Mouse (Mus musculus) left cerebral cortex, adult 8-10 months (tissue): ENCODE data around the gene Phgr1. TPM values are rescaled to one million over a fixed set of nuclear protein-coding genes. Genes with fewer than 3 reads are reported as not detected.

Source experiments
- DNase-seq, 2 experiments: peaks; one replicate each; pipeline ENCODE4 v3.0.0; 2022; ENCODE audit warnings: low spot score in 2 of 2
- total RNA-seq, 4 experiments: library from RNA; stranded (reverse); gene quantifications; 2 replicates each; pipeline ENCODE4 v1.2.4; 2022

Phgr1 gene
- total RNA-seq, 4 experiments from 2014 or later: not detected

DNA sequence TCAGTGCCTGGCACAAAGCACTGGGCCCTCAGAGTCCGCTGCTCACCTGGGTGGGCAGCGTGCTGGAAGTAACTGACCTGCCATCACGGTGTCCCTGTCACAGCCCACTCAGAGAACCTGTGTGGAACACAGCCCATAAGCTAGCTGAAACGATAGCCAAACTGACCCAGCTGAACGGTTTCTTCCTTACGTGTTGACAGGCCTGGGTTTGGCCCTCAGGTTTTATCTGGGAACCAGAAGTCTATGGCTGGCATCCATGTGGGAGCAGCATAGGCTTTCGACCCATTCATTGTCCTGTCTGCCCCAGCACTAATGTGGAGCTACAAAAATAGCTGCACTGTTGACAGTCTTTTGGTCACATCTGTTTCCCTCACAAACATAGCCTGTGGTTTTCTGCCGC lies 22.1 kb upstream of the Phgr1 start:
- no peak for DNase-seq

DNA sequence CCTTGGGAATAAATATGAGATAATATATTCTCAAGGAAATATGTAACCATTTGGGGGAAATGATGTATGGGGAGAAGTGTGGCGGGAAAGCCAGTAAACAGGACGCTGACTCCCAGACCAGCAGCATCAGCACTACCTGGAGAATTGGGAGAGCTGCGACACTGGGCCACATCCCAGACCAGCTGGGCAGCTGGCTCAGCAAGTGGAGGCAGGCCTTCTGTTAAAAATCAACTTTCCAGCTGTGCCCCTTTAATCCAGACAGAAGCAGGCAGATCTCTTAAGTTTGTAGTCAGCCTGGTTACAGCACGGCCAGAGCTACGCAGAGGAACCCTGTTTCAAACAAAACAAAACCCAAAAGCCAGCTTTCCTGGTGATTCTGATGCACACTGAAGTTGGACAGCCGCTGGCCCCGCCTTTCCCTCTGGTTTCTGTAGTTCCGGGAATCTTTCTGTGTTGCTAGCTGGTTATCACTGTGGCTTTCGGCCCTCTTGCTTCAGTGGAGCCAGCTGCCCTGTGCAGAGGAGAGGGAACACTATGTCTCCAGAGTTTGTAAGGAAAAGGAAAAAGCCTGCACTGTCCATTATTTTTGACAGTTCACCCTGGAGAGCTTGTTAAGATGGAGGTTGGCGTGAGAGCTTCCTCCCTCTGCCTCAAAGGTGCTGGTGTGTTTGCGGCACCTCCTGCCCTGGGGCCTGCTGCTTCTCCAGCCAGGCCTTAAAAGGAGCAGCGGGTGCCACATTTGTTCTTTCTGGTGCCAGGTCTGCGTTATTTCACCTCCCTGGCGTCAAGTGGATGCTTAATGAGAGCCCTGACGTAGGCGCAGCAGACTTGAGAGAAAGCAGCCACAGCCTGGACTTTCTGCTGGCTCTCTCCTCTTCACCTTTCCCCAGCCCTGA lies 20.4 kb upstream of the Phgr1 start:
- DNase-seq: no peak

DNA sequence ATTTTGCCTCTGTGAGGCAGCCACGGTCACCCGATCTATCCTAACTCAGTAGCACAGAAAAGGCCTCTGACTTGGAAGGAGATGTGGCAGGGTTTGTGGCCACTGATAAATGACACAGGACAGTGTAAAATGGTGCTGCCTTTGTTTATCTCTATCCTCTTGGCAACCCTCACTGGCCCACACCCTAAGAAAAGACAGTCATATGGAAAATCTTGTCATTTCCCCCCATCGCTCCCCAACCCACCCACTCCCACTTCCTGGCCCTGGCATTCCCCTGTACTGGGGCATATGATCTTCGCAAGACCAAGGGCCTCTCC lies 19.8 kb upstream of the Phgr1 start:
- DNase-seq: no peak

DNA sequence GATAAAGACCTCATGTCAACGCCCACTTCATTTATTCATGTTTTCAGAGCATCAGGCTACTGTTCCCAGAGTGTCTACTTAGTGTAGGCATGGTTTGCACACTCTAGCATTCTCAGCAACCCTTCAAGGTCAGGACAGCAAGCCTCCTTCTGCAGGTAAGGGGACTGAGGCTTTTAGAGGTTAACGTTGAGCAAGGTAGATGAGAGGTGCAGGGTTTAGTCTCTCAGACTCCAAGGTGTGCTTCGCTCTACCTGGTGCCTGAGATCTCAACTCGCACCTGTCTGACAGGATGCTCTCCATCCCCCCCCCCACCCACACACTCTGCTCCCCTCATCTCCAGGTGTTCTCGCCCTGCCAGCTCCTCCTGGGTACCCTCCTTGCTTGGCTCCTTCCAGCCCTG lies 18.4 kb upstream of the Phgr1 start:
- DNase-seq: no peak

DNA sequence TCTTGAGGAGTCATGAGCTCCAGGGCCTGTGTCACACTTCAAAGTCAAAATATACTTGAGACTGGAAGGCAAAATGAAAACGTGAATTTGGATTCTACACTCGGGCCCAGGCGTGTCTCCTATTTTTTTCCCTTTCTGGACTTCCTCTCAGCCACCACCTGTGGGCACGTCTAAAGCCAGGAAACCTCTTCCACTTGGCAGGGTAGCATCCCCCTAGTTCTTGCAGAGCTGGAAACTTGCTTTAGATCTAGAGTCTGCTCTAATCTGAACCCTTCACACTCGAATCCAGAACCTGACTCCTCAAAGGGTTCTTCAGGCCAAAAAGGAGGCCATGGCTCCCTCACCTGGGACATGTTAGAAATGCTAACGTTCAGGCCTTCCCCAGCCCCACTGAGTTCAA lies 17.2 kb upstream of the Phgr1 start:
- DNase-seq: no peak

DNA sequence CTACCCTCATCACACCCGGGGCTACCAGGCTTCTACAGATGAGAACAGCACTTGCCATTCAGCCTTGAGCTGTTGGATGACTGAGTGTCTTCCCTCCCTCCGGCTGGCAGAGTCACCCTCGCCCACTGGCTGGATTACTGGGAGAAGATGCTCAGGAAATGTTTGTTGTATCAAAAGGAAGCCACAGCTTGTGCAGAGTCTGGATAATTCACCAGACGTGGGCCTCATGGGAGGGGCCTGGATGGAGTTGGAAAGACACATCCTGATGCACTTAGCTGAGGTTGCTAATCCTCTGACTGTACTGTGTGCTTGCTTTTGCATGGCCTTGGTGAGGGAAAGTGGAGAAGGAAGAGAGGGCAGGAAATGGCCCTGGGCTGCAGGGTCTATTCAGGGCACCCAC lies 16.5 kb upstream of the Phgr1 start:
- no peak for DNase-seq

DNA sequence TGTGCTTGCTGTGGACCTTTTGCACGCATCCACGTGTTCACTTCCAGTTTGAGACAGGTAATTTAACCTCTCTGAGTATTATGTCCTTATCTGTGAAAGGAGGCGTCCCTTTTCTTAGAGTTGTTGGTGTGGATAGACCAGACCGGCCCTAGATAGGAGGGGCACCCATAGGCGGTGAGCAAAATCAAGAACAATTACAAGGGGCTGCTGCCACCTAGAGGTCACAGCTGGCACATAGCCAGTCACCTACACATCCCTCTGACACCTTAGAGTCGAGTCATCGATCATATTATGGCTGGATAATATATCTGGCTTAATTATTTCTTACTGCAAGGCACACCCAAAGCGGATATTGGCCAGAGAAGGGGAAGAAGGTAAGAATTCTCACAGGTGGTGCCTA lies 12.7 kb upstream of the Phgr1 start:
- no peak for DNase-seq

DNA sequence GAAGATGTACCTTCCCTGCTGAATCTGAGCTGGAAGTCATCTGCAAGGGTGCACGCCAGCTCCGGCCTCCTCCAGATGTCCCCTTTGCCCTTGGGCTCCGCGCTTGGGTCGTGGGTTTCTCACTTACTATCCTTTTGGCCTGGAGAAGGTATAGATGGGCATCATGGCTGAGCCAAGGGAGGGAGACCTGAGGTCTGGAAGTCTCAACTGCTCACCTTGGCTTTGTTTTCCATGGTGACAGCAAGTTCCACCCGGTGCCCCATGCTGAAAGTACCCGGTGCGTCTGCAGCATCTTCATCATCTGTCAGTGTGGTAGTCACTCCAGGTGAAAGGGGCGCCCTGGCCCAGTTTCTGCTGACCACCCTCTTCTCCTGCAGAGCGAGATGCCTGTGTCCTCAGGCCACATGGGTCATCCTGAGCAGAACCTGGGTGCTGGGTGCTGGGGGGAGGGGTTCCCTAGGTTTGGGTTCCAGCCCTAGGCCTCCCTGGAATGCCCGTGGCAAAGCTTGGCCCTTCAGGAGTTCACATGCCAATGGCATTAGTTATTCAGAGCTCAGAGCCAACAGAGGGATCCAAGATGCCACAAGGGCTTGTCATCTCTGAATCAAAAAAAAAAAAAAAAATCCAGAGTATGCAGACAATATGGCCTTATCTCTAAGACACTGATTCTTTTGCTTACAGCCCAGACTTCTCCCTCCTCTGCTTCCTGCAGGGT lies 12.1 kb upstream of the Phgr1 start:
- DNase-seq: no peak

DNA sequence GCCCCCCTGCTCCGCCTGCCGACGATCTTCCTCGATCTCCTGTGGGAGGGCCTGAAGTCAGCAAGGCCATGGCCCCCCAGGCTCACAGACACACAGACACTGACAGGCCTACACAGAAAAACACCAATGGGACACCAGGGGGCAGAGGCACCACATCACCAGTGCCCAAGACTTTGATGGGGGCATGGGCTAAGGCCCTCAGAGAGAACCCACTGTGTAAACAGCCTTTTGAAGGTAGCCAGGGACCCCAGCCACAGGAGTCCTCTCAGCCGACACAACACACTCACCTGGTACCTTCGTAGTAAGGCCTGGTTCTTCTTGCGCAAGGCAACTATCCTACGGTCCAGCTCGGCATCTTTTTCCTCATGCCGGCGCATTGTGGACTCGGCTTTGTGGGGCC lies 11.2 kb upstream of the Phgr1 start:
- no peak for DNase-seq

DNA sequence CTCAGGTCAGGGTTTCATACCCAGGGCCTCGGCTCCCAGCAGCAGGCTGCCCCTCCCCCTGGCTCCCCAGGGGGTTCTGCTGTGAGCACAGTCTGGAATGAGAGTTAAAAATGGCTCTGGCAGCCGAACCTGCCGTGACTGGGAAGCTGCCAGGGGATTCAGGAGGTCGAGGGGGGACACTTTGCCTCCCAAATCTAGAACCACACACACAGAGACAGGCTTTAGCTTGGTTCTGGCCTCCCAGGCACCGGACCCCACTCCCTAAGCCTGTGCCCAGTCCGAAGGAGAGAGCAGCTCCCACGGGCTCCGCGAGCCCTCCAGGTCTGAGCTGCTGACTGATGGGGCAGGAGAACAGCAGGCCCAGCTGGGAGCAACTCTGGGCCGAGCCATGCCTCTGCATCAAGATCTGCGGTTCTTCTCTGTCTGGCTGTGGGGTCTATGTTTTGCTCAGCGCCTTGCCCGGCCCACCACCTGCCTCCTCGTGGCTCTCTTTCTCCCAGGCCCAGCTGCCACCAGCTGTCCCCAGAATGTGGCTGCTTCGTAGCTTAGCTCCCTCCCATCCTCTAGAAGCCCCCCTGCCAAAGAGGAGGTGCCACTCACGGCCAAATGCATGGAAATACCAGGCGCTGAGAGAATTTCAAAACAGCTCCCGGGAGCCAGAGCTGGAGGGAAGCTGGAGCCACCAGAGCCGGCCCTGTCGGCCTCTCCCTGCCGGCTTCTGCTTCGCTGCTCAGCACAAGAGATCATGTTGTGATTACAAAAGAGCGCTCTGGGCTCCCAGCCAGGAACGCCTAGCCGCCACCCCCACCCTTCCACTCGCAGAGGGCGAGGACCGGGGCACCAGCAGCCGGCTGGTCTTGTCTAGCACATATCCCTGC lies 10.4 kb upstream of the Phgr1 start, which contains the start of gene Ccdc9b:
TSS of gene Ccdc9b (minus strand) at position 756 of the 878 bp plus-strand sequence.
- DNase-seq: peak; percentile 77 to 84

DNA sequence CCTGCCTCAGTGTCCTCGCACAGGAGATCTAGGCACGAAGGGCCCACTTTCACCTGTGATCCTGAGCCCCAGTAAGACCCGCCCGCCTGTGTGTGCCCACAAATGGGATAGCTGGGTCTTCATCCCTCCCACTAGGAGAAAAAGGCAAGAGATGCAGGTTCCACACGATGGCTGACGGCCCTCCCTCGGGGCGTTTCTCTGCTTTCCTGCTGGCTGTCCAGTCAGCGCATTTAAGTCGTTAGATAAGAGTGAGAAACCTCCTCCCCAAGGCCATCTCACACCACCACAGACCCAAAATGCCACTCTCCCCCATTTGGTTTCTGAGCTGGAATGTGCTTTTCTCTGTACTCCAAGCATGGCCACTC lies 9.8 kb upstream of the Phgr1 start:
- DNase-seq: no peak

DNA sequence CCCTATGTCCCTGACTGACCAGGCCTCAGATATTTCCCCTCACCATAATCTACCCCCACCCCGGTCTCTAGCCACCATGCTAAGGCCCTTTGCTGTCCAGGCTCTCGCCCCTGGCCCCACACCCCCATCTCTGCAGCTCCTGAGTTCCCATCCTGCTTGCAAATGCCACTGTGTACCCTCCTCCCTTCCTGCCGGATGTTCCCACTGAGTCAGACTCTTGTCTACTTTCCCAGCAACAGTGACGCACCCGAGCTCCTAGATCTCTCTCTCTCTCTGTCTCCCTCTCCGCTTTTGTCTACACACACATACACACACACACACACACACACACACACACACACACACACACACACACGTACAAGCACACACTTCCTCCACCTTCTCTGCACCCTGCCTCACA lies 9.1 kb upstream of the Phgr1 start:
- no peak for DNase-seq

DNA sequence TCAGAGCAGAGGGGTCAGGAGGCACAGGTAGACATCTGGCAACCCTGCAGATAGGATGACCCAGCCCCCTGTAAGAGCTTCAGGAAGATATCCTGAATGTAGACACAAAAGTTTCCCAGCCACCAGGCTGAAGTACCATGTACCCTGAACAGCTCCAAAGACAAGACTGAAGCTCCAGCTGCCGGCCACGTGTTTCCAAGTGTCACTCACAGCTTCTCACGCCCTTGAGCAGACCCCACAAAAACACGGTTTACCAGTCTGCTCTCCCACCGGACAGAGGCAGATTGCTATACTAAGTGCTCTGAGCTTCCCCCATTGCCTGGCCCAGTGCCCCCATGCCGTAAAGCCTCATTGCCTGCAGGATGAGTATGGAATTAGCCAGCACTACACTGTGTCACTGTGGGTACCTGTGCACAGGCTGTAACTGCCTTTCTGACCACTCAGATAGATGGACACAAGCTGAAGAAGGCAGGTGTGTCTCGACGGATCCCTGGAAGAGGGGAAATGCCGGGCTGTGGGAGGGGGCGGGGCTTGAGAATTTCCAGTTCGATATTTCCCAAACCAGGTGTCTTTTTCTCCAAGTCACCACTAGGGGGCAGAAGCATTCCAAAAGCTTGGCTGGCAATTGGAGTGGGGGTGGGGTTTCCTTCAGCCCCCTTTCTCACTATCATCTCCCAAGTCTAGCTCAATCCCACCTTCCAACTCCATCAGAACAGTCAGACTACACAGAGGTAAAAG lies 8.3 kb upstream of the Phgr1 start:
- no peak for DNase-seq

DNA sequence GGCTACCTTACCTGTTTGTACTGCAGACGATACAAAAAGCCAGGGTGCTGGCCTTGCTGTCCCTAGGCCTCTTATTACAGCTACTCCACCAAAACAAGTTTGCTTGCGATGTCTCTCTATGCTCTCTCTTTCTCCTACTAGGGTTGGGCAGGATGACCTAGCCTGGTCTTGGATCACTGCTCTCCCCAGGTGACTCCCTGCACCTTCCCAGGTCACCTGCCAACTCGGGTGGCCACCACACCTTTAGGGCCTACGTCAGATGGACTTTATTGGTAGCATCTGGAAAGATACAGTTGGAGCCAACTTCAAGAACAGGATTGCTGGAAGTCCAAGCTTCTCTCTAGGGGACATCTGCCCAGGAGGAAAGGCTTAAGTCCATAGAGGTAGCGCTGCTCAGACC lies 7.7 kb upstream of the Phgr1 start:
- DNase-seq: no peak

DNA sequence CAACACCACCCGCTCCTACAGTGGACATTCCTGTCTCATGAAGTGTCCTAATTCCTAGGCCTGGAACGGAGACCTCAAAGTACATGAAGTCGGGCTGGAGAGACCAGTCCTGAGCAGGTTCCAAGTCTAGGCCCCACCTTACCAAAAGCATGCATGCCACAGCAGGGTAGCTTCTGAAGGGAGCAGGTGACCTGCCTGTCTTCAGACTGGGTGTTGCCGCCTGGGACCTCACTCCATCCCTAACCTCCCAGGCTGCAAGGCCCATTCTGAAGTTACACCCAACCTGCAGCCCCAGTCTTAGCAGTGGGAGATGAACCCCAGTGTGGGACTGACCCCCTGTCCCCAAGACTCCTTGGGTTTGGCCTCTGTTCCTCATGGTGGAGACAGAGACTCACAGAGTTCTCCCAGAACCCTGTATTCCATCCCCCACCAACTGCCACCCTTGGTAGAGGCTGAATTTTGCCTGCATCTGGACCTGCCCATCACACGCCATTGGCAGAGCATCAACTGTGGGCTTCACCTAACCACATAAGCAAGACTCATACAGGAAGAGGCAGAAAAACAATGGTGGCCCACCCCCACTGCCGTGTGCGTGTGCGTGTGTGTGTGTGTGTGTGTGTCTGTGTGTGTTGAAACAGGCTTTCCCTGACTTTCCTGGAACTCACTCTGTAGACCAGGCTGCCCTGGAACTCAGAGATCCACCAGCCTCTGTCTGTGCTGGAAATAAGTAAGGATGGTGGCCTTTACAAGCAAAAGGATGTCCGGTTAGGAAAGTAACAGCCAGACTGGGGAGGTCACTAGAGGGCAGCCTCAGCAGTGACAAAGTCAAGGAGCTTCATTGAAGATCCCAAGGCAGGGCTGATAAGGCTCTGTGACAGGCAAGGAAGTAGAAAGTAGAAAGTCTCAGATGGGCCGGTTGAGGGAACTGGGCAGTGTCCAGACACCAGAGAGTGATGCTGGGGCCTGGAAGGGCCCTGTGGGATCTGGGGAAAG lies 6.2 kb upstream of the Phgr1 start:
- no peak for DNase-seq

DNA sequence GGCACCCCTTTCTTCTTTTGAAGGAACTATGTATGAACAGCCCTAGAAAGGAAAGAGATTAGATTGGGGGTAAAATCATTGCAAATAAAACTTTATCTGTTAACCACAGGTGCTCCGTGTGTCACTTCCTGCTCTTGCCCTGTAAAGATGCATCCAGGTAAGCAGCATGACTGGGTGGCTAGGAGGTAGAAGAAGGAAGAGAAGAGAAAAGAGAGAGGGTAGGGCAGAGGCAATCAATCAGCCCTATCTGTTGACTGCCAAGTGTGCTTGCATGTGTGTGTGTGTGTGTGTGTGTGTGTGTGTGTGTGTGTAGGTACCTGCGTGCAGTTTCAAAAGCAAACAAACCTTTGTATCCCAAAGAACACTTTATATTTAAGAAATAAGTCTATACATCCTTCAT lies 2.0 kb downstream of the Phgr1 start:
- DNase-seq: no peak

DNA sequence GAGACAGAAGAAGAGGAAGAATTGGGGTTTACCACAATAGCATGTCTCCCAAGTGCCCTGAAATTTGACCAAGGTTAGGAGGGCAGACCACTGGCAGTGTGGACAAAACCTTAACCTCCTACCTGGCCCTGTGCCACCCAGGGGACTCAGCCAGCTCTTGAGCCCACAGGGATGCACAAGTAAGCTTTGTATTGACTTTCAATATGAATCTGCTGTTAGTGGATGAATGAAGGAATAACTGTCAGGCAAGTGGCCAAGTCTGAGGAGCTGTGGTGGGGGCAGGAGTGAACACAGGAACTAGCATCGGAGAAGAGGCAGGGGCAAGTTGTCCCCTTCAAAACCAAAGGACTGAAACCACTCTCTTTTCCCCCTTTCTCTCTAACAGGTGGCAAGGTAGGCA lies 2.8 kb downstream of the Phgr1 start:
- DNase-seq: no peak

DNA sequence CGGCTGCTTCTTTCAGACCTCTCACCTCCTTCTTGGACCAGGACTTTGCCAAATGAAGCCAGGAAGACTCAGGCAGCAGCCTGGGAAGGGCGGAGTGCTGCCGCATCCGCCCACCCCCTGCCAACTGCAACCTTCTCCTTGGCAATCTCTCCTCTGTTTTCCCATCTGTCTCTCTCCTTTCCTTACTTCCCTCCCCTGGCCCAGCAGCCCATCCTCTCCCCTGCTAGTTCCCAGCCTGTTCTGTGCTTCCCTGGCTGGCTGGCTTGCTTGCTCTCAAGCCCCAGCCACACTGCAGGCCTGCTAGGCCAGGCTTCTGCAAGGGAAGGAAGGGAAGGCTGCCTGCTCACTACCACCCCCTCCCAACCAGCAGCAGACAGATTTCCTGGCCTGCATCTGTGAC lies 3.3 kb downstream of the Phgr1 start:
- peak; percentile 29 to 87 for DNase-seq

DNA sequence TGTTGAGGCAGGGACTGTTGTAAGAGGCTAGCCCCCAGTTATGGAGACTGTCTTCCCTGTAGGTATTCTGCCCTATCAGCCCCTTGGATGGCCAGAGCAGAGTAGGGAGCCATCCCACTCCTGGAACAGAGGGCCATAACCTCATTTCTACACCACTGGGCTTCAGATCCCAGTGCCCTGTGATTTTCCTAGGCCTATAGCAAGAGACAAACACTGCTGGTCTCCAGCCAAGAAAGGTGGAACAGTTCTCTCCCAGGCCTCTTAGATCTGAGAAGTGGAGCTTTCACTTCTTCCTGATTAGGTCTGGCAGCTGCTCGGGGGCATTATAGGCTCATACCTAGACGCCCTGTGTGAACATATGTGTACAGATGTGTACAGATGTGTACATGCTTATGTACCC lies 3.7 kb downstream of the Phgr1 start:
- DNase-seq: no peak

DNA sequence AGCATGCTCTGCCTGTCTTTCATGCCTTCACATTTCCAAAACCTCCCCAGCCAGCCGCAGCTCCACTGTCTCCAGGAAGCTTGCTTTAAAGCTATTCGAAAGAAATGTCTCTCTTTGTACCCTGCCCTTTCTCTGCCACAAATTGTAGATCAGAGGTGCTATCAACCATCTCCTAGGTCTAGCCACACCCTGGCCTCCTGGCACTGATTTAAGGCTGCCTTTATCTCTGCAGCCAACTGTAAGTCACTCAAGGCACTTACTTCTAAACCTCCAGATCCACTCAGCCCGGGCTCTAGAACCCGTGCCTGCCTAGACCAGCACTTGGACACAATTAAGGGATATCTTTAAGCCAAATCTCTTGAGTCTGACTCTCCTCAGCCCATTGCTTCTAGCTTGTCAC lies 5.8 kb downstream of the Phgr1 start:
- no peak for DNase-seq
